Mouse (Mus musculus) E14TG2a.4 (cell line): ENCODE measurements at regions not wholly inside any gene's neighbourhood (a gene's known extent, or its start where the extent isn't known, plus 50 kb on each side); places are given as distances from the start of the nearest gene placed in this dataset.

ENCODE experiments used
- CTCF ChIP-seq: conservative IDR thresholded peaks from 2 replicates; pipeline ENCODE4 v1.5.1; 2014; ENCODE audit warnings: low read length
- NANOG ChIP-seq: IDR thresholded peaks from 2 replicates; pipeline ENCODE4 v1.6.1; 2014; ENCODE audit warnings: borderline replicate concordance, low read length, mixed read lengths
- POU5F1 ChIP-seq: IDR thresholded peaks from 2 replicates; pipeline ENCODE4 v1.6.1; 2014; ENCODE audit warnings: low read length, borderline replicate concordance

- TF ChIP-seq CTCF: no peak
- no peak for TF ChIP-seq NANOG
- no peak for TF ChIP-seq POU5F1
Observed at GRCm38 (mm10) chr3:119955745-119956615, 171.7 kb upstream of the Ptbp2 start.
